Mouse (Mus musculus): Measurements from ENCODE around the gene Ncoa7. TPM values are rescaled to one million over a fixed set of nuclear protein-coding genes. Genes with fewer than 3 reads are reported as not detected.

Gene Ncoa7
- polyA plus RNA-seq, 1 experiment: 2.7 TPM

DNA sequence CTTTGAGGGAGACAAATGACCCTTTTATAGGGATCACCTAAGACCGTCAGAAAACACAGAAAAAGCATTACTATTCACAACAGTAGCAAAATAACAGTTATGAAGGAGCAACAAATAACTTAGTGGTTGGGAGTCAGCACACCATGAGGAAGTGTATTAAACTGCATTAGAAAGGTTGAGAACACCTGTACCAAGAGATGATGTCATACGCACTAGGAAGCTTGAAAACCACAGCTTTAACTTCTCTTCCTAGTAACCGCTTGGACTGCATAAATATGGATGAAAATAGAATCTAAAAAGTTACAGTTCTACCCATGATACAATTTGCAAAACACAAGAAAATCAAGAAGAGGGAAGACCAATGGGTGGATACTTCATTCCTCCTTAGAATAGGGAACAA is 64.7 kb downstream of the Ncoa7 start:
- no peak overlapping the region for H3K4me2 ChIP-seq (ENCODE audit: low read depth)
- no peak overlapping the region for H3K4me3 ChIP-seq
- TF ChIP-seq SRF (IDR thresholded peaks at IDR 0.05; ENCODE audit: control insufficient read depth, insufficient read length, low read depth): no peak
- no peak for TF ChIP-seq MAX (IDR thresholded peaks at IDR 0.05; ENCODE audit: low read depth)
- no peak for TF ChIP-seq TCF12 (IDR thresholded peaks at IDR 0.05; ENCODE audit: insufficient read depth, poor library complexity, severe bottlenecking)
- TF ChIP-seq POLR2AphosphoS2 (IDR thresholded peaks at IDR 0.05; ENCODE audit: insufficient read length, low read depth): no peak
- TF ChIP-seq POLR2A (IDR thresholded peaks at IDR 0.05; ENCODE audit: insufficient read length, low read depth): no peak
- TF ChIP-seq E2F4 (IDR thresholded peaks at IDR 0.05; ENCODE audit: insufficient read depth): no peak
- no peak for TF ChIP-seq MYOD1 (IDR thresholded peaks at IDR 0.05; ENCODE audit: control insufficient read depth in 1 of 3, insufficient read length in 2 of 3, low read depth in 2 of 3)
- no peak for TF ChIP-seq TCF3 (IDR thresholded peaks at IDR 0.05; ENCODE audit: insufficient read length, low read depth)
- no peak for TF ChIP-seq REST (IDR thresholded peaks at IDR 0.05; ENCODE audit: insufficient read depth, insufficient read length)
- no peak for TF ChIP-seq MYOG (IDR thresholded peaks at IDR 0.05; ENCODE audit: control insufficient read depth in 1 of 3, insufficient read depth in 1 of 3, insufficient read length in 2 of 3, low read depth in 2 of 3)
- TF ChIP-seq USF1 (IDR thresholded peaks at IDR 0.05; ENCODE audit: low read depth): no peak
- no peak for TF ChIP-seq CEBPB (IDR thresholded peaks at IDR 0.05; ENCODE audit: insufficient read depth, poor library complexity, severe bottlenecking)
- H3K79me2 ChIP-seq (ENCODE audit: control insufficient read depth, insufficient read depth): peaks cover 6% of the 10 kb centered on the region
- H3K27me3 ChIP-seq (ENCODE audit: control insufficient read depth, insufficient read depth, insufficient read length): no peaks in the 10 kb centered on the region
- H3ac ChIP-seq (ENCODE audit: control insufficient read depth, insufficient read length): no peak overlapping the region
- H3K36me3 ChIP-seq (ENCODE audit: control insufficient read depth, insufficient read depth): no peaks in the 10 kb centered on the region

DNA sequence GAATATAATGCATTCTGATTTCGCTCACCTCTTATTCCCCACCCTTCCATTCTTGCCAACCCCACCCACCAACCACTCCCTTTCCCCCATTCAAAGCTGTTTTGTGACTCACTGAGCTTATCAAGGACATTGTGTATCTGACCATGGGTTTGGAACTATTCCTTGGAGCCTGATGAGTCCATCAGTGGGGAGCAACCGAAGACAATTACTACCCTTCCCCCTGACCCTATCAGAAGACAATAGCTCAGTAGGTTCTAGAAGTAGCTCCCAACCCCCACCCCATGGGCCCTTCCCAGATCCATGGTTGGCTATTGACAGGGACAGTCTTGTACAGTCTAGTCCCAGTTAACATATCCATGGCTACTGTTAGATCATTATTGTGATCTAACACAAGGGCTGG is 65.8 kb downstream of the Ncoa7 start:
- no peaks in the 10 kb centered on the region for H3K27me3 ChIP-seq (ENCODE audit: control insufficient read depth, insufficient read depth, insufficient read length)
- no peak overlapping the region for H3K4me3 ChIP-seq
- no peak for TF ChIP-seq REST (IDR thresholded peaks at IDR 0.05; ENCODE audit: insufficient read depth, insufficient read length)
- TF ChIP-seq MAX (IDR thresholded peaks at IDR 0.05; ENCODE audit: low read depth): no peak
- TF ChIP-seq MYOD1 (IDR thresholded peaks at IDR 0.05; ENCODE audit: control insufficient read depth in 1 of 3, insufficient read length in 2 of 3, low read depth in 2 of 3): no peak
- no peak for TF ChIP-seq E2F4 (IDR thresholded peaks at IDR 0.05; ENCODE audit: insufficient read depth)
- no peak for TF ChIP-seq POLR2AphosphoS2 (IDR thresholded peaks at IDR 0.05; ENCODE audit: insufficient read length, low read depth)
- no peak for TF ChIP-seq TCF12 (IDR thresholded peaks at IDR 0.05; ENCODE audit: insufficient read depth, poor library complexity, severe bottlenecking)
- no peak for TF ChIP-seq USF1 (IDR thresholded peaks at IDR 0.05; ENCODE audit: low read depth)
- no peak for TF ChIP-seq SRF (IDR thresholded peaks at IDR 0.05; ENCODE audit: control insufficient read depth, insufficient read length, low read depth)
- no peak for TF ChIP-seq TCF3 (IDR thresholded peaks at IDR 0.05; ENCODE audit: insufficient read length, low read depth)
- TF ChIP-seq MYOG (IDR thresholded peaks at IDR 0.05; ENCODE audit: control insufficient read depth in 1 of 3, insufficient read depth in 1 of 3, insufficient read length in 2 of 3, low read depth in 2 of 3): no peak
- no peak for TF ChIP-seq CEBPB (IDR thresholded peaks at IDR 0.05; ENCODE audit: insufficient read depth, poor library complexity, severe bottlenecking)
- TF ChIP-seq POLR2A (IDR thresholded peaks at IDR 0.05; ENCODE audit: insufficient read length, low read depth): no peak
- H3ac ChIP-seq (ENCODE audit: control insufficient read depth, insufficient read length): no peak overlapping the region
- H3K4me2 ChIP-seq (ENCODE audit: low read depth): no peak overlapping the region
- H3K79me2 ChIP-seq (ENCODE audit: control insufficient read depth, insufficient read depth): peaks cover 6% of the 10 kb centered on the region
- H3K36me3 ChIP-seq (ENCODE audit: control insufficient read depth, insufficient read depth): no peaks in the 10 kb centered on the region

DNA sequence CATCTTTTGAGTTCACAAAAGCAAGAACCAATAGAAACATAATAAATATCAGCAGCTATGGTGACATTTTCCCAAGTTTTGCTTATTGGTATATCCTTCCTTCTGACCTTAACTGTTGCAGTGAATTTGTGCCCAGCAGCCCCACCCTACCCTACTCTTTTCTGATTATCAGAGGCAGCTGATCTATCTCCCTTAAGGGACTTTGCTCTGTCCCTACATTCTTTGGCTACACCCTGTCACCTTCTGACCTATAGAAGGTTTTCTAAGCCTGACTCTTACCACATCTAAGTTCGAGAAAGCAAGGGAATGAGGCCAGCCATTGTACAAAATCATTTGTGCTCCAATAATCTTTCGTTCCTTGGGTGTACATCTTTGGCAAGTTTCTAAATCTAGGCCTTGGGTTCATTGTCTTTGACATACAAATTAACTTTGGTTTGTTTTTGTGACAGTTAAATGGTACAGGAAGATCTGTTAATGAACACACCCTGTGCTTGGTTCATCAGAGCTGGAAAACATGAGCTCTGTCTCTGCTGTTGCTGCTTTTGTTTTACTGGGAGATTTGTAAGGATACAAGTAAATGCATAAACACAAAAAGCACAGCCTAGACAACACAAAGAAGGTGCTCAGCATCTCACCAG is 69.9 kb downstream of the Ncoa7 start:
- H3K36me3 ChIP-seq (ENCODE audit: control insufficient read depth, insufficient read depth): no peaks in the 10 kb centered on the region
- H3ac ChIP-seq (ENCODE audit: control insufficient read depth, insufficient read length): no peak overlapping the region
- H3K4me3 ChIP-seq: no peak overlapping the region
- H3K27me3 ChIP-seq (ENCODE audit: control insufficient read depth, insufficient read depth, insufficient read length): no peaks in the 10 kb centered on the region
- TF ChIP-seq MAX (IDR thresholded peaks at IDR 0.05; ENCODE audit: low read depth): no peak
- no peak for TF ChIP-seq MYOD1 (IDR thresholded peaks at IDR 0.05; ENCODE audit: control insufficient read depth in 1 of 3, insufficient read length in 2 of 3, low read depth in 2 of 3)
- no peak for TF ChIP-seq SRF (IDR thresholded peaks at IDR 0.05; ENCODE audit: control insufficient read depth, insufficient read length, low read depth)
- TF ChIP-seq TCF3 (IDR thresholded peaks at IDR 0.05; ENCODE audit: insufficient read length, low read depth): no peak
- H3K4me2 ChIP-seq (ENCODE audit: low read depth): no peak overlapping the region
- peaks cover 4% of the 10 kb centered on the region for H3K79me2 ChIP-seq (ENCODE audit: control insufficient read depth, insufficient read depth)

DNA sequence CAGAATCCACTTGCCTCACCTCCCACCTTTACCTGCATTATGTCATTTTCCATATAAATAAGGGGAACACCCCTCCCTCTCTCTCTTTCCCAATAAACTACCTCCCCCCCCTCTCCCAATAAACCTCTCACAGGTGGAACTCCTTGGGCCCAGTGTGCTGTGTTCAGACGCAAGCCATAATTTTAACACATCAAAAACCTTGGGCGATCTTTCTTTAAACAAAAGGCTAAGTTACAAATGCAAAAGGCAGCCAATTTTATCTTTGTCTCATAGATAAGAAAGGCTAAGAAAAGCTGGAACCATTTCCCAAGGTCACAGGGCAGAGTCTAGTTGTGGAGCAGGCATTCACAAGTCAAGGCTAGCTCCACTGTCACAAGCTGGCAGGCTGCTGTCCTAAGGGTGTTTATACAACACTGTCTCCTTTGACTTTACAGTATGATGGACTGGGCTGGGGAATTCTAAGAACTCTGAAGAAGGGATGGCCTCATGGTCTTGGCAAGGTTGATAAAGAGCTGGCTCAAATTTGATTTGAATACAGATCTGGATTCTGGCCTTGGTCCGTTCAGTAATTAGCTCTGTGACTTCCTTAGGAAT is 71.7 kb downstream of the Ncoa7 start:
- Histone ChIP-seq H3K79me2 (ENCODE audit: control insufficient read depth, insufficient read depth) (no peaks in the 10 kb centered on the region), H3K27me3 (ENCODE audit: control insufficient read depth, insufficient read depth, insufficient read length) (no peaks in the 10 kb centered on the region), H3ac (ENCODE audit: control insufficient read depth, insufficient read length) (no peak overlapping the region), H3K4me2 (ENCODE audit: low read depth) (no peak overlapping the region), H3K36me3 (ENCODE audit: control insufficient read depth, insufficient read depth) (no peaks in the 10 kb centered on the region), H3K4me3 (no peak overlapping the region)
- TF ChIP-seq REST (IDR thresholded peaks at IDR 0.05; ENCODE audit: insufficient read depth, insufficient read length) (no peak), USF1 (IDR thresholded peaks at IDR 0.05; ENCODE audit: low read depth) (no peak), CEBPB (IDR thresholded peaks at IDR 0.05; ENCODE audit: insufficient read depth, poor library complexity, severe bottlenecking) (no peak), POLR2A (IDR thresholded peaks at IDR 0.05; ENCODE audit: insufficient read length, low read depth) (no peak), POLR2AphosphoS2 (IDR thresholded peaks at IDR 0.05; ENCODE audit: insufficient read length, low read depth) (no peak)

DNA sequence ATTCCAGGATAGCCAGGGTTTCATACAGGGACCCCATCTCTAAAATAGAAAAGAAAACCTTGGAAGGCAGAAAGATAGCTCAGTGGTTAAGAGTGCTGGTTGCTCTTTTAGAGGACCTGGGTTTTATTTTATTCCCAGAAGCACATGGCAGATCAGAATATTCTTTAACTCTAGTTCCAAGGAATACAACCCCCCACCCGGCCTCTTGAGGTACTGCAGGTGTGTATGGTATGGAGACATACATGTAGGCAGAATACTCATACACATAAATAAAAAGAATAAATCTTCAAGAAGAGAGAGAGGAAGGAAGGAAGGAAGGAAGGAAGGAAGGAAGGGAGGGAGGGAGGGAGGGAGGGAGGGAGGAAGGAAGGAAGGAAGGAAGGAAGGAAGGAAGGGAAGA is 72.3 kb downstream of the Ncoa7 start:
- H3ac ChIP-seq (ENCODE audit: control insufficient read depth, insufficient read length): no peak overlapping the region
- TF ChIP-seq E2F4 (IDR thresholded peaks at IDR 0.05; ENCODE audit: insufficient read depth) (no peak), SRF (IDR thresholded peaks at IDR 0.05; ENCODE audit: control insufficient read depth, insufficient read length, low read depth) (no peak), CEBPB (IDR thresholded peaks at IDR 0.05; ENCODE audit: insufficient read depth, poor library complexity, severe bottlenecking) (no peak), REST (IDR thresholded peaks at IDR 0.05; ENCODE audit: insufficient read depth, insufficient read length) (no peak), MYOD1 (IDR thresholded peaks at IDR 0.05; ENCODE audit: control insufficient read depth in 1 of 3, insufficient read length in 2 of 3, low read depth in 2 of 3) (no peak), TCF3 (IDR thresholded peaks at IDR 0.05; ENCODE audit: insufficient read length, low read depth) (no peak), POLR2AphosphoS2 (IDR thresholded peaks at IDR 0.05; ENCODE audit: insufficient read length, low read depth) (no peak)
- H3K79me2 ChIP-seq (ENCODE audit: control insufficient read depth, insufficient read depth): no peaks in the 10 kb centered on the region
- H3K4me3 ChIP-seq: no peak overlapping the region
- H3K27me3 ChIP-seq (ENCODE audit: control insufficient read depth, insufficient read depth, insufficient read length): no peaks in the 10 kb centered on the region
- no peaks in the 10 kb centered on the region for H3K36me3 ChIP-seq (ENCODE audit: control insufficient read depth, insufficient read depth)
- H3K4me2 ChIP-seq (ENCODE audit: low read depth): no peak overlapping the region

Data from myocyte (in vitro differentiated cells).